Mouse (Mus musculus) skeletal muscle tissue, adult 2 months (tissue): ENCODE data around the gene Sdad1.

Source experiments
- DNase-seq: peaks from one replicate; pipeline ENCODE4 v3.0.0-alpha.2; 2012; ENCODE audit warnings: low read depth, low spot score

Gene Sdad1

DNA sequence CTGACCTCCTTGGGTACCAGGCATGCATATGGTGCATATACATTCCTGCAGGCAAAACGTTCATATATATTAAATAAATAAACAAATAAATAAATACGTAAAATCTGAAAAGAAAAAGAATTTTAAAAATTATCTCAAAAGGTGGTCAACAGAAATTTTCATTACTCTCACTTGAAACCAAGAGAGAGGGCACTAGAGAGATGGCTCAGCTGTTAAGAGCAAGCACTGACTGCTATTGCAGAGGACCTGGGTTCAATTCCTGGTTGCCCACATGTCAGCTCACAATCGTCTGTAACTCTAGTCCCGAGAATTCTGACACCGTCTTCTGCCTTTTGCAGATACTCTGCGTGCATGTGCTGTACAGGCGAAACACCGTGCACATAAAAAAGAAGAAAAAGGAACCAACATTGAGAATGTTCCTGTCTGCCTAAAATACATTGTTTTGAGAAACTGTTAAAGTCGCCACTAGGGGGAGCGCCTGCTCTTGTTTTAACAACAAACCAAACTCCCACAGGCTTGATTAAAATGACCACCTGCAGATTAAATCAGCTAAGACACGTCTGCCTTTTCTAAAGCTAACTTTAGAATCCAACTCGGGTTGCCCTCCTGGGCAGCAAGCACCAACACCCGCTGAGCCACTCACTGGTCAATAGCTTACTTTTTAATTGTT, 1.9 kb upstream of the Sdad1 start:
- peak; percentile 83 for DNase-seq

DNA sequence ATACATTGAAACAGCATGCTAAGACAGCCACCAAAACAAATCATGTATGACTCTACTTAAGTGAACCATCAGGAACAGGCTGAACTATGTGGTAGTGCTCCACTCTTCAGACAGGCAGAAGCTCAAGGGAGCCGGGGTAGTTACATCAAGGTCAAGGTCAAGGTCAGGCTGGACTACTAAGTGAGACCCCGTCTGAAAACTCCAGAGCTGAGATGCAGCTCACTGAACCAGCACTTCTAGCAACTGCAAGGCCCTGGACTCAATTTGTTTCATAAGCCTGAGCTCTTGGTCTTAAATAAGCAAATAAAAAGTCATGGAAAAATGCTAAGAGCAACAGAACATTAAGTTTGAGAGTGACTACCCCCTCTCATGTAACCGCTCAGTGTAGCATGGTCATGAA, 6.0 kb downstream of the Sdad1 start:
- DNase-seq: no peak

DNA sequence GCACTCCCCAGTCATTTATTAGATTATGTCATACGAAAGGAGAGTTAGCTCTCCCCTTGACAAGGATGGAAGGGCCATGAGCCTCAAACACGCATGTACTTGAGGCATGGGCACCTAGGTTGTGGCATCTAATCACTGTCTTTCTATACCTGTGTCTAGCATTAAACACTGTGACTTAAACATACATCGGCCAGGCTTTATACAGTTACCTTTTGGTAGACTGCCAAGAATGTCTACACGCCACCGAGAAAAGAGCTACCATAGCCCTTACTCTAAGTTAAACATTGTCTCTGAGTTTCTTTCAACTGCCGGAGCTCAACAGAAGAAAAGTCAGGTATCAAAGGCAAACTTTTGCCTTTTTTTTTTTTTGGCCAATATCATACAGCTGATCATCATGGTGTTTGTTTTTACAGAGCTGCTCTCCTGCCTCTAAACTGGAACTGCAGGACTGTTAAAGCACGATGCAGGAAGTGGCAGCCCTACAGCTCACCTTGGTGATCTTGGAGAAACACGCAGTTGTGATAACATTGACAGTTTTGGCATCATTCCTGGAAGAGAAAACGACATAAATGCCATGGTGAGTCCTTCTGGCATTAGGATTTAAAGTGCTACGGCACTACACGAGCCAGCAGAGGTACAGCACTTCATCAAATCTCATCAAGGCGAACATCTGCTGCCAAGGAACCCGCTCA, 8.0 kb downstream of the Sdad1 start:
- DNase-seq: no peak

DNA sequence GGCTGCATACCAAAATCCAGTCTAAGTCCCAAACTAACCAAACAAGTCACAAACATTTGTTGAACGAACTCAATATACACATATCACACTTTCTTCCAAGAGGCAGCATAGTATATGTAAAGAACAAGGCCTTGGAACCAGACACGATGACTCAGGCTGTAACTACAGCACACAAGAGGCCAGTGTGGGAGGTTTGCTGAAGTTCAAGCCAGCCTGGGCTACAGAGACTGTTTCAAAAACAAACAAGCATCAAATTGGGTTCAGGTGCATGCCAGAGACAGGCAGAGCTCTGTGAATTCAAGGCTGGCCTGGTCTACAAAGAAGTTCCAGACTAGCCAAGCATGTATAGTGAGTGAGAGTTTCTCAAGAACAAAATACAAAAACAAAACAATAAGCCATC, 15.8 kb downstream of the Sdad1 start:
- DNase-seq: no peak

DNA sequence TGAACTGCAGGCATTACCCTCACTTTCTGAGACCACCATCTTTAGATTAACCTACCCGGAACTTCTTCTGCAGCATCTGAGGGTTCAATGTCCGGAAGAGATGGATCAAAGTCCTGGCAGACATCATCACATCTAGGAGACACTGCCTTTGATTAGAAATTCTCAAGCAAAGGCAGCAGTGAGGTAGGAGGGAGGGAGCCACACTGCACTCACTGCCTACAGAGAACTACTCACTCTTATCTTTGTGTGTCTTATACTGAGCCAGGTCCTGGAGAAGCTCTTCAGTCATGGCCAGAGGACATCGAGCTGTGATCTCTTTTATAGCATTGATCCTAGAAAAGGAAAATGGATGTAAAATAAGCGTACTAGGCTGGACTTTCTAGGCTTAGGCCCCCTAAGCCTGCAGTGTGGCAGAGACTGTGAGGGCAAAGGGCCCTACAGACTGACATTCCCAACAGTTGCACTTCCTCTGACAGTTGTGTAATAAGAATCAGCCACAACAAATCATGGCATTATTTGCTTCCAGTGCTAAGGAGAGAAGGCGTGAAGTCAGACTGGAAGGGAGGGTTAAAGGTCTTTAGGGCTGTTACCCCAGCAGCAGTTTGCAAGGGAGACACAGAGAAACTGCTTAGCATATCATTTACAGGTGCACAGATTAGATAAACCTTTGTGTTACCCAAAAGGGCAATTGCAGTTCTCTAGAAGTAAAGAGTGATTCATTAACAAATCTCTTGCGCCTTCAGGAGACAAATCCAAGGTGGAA, 18.4 kb downstream of the Sdad1 start:
- no peak for DNase-seq

DNA sequence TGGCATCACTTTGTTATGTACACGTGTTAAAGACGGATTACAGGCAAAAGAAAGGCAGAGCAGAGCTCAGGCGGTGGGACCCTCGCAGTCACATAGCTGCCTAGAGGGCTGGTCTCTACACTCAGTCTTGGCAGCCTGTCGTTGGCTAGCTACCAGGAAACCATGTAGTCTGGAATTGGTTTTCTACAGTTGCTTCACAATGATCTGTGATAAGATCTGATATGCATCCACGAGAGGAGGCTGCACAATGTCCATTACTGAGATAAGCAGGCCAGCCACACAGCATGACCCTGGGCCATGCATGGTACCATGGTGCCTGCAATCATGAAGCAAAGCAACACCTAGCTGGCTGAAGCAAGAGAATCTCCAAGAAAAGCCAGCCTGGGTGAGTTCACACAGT, 22.4 kb downstream of the Sdad1 start:
- DNase-seq: no peak

GRCm38 (mm10) chr5:92283107-92283506, 27.2 kb downstream of the Sdad1 start:
- no peak for DNase-seq

DNA sequence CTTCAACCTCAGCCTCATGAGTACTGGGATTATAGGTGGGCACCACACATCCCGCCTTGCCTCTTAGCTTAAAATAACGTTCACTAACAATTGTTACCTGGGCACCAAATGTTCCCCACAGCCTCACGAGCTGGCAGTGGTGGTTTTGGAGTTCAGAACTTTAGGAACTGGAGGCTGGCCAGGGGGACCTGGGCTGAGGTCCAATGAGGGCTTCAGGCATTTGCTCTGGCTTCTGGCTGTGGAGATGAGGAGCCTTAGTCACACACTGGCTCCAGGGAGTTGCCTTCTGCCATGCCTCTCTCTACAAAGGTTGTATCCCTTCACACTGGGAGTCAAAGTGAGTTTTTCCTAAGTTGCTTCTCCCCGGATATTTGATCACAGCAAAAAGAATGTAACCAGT, 27.7 kb downstream of the Sdad1 start:
- DNase-seq: peak; percentile 31

DNA sequence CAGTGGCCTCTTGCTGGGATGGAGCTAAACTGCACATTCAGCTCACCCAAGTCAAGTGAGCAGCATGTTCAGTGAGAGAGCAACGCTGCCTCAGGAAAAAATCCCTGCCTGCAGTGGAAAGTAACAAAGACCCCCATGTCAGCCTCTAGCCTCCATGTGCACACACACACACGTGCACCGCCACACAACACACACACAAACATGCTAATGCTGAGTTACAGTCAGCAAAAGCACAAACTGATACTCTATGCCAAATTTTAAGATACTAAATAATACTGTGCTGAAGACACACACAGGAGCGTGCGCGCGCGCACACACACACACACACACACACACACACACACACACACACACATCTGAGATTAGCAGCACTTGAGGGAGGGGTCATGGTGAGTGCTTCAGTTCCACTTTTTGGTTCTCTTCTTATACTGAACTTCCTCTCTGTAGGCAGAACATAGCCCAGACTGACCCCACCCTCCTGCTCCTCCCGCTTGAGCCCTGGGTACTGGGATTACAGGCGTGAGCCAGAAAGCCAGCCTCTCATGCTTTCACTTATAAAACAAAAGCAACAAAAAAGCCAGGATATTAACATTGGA, 31.2 kb downstream of the Sdad1 start:
- DNase-seq: peak; percentile 60

DNA sequence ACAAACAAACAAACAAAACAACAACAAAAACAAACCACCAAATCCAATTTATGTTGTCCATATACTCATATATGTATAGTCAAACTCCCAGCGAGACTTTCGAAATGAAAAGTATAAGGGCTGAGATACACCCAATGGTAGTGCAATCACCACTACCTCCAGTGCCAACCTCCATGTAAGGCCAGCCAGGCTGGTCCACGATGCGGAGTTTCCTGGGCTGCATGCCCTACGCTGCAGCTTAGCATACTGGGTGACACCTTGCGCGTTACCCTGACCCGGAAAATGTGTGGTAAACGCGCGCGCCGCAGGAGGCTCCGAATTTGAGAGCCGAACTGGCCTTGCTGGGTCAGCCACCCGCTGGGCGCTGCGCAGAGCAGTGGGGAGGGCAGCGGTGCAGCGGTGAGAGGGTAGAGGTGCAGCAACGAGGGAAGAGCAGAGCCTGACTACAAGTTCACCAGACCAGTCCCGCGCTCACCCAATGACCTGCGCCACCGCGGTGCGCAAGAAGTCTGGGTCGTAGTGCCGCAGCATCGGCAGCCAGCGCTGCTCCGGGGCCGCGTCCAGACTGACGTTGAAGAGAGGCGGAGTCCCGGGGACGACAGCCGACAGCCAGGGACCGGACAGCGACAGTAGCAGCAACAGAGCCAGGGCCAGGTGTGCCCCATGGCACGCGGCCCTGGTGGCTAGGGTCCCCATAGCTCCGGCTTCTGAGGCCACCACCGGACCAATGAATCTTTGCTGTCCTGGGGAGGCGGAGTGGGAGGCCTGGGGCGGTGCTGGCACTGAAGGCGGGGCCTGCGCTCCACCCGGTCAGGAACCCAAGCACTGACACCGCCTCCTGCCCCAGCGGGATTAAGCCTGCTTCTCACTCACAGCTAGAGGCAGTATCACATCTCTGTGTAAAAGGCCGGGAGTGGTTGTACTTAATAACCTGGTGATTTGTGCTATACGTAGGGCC, 32.6 kb downstream of the Sdad1 start, which contains the start of gene Naaa:
Naaa (minus strand) TSS at position 734 of the 958 bp plus-strand sequence.
- DNase-seq: peak; percentile 84

- no peak for DNase-seq
Measured at GRCm38 (mm10) chr5:92270496-92270895, 39.8 kb downstream of the Sdad1 start.

GRCm38 (mm10) chr5:92263761-92264359, 46.4 kb downstream of the Sdad1 start:
- DNase-seq: no peak

DNA sequence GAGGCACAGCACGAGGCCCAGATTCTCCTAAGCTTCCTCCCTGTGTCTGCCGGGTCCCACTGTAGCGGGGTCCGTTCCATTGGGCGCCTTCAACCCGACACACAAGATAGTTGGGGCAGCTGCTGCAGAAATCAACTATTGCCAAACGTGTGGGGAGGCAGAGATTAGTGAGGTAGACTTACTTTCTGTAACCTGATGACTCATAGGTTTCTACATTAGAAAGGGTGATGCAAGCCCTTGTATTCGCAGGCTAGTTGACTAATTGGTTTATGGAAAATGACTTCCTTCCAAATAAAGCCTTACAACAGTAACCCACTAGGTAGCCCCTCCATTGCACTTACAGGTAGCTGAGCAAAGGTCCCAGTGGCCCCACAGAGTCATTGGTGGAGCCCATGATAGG, 47.6 kb downstream of the Sdad1 start:
- DNase-seq: no peak

GRCm38 (mm10) chr5:92256218-92256617, 54.1 kb downstream of the Sdad1 start, which contains the start of gene Ppef2:
Gene Ppef2, minus strand, starts transcription at chr5:92256278.
- DNase-seq: no peak

GRCm38 (mm10) chr5:92254476-92254875, 55.8 kb downstream of the Sdad1 start:
- DNase-seq: no peak

DNA sequence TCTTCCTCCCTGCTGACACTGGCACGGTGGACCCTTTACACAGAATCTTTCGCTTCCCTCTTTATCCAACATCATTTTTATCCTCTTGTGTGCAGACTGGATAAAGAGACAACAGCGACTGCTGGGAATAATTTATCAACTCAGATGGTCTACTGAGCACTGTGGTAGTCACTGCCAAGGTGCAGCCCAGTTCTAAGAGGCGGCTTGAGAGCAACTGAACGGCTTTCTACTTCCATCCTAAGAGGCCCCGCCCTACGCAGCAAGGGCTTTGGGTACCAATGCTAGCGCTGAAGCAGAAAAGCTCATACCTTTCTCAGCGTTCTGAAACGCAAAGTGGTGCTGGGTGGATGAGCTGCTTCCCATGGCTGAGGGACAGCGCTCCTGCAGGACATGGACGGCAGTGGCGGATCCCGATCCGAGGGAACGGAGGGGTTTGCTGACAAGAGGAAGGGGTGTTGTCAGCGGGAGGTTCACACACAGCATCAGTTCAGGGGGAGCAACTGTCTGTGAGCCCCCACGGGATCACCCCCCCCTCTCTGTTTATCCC, 57.4 kb downstream of the Sdad1 start:
- DNase-seq: no peak

DNA sequence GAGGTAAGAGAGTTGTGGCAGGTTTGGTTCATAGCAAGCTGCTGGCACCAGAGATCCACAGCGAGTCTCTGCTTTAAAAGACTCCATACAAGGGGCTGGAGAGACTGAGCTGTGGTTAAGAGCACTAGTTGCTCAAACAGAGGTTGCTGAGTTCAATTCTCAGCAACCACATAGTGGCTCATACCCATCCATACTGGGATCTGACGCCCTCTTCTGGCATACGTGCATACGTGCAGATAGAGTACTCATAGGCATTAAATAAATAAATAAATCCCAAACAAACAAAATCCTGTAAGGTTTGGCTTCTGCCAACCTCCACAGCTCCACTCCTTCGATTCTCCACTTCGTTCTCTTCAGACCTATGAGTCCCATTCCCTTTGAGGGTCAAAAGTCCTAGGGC, 58.2 kb downstream of the Sdad1 start:
- DNase-seq: no peak

DNA sequence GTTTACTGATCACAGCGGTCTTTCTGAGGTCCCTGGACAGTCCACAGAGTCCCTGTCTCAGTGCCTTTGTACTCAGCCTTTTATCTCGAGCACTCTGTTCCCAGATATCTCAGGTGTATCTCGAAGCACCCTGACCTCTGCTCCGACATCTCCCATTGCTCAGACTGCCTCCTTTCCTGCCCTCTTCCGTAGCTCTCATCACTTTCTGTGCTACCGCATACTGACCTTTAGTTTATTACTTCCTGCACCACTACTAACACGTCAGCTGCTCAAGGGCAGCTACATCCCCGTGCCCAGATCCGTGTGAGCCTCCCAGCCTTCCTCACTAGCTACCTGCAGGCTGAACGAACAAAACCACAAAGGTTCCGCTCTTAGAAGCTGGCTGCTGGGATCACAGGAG, 61.7 kb downstream of the Sdad1 start:
- DNase-seq: no peak

GRCm38 (mm10) chr5:92245483-92245882, 64.8 kb downstream of the Sdad1 start:
- DNase-seq: peak; percentile 8

- no peak for DNase-seq
Measured at GRCm38 (mm10) chr5:92244900-92245299, 65.4 kb downstream of the Sdad1 start.
